Mouse (Mus musculus) MEL (cell line): Measurements from ENCODE around the gene Dolpp1. TPM values are rescaled to one million over a fixed set of nuclear protein-coding genes. Genes with fewer than 3 reads are reported as not detected.

Experiments used
- DNase-seq: peaks from one replicate; pipeline ENCODE4 v3.0.0; 2011; ENCODE audit warnings: low read depth, low spot score
- H3K27ac ChIP-seq: 2 replicates; pipeline ENCODE4 v1.5.1; 2012; ENCODE audit warnings: low read depth, mild to moderate bottlenecking, control low read depth, low read length, moderate library complexity; ENCODE audit not compliant: control insufficient read depth
- H3K27me3 ChIP-seq, 2 experiments: fragments of 150-350 bp in 1 of 2; sonication (generic) in 1 of 2; 2 replicates each; pipeline ENCODE4 v1.6.1; 2012; ENCODE audit warnings: low read length in 2 of 2, mild to moderate bottlenecking in 2 of 2, improper control_type of control experiment in 1 of 2, moderate library complexity in 1 of 2; ENCODE audit not compliant: insufficient read depth in 2 of 2, control insufficient read depth in 1 of 2
- H3K36me3 ChIP-seq, 2 experiments: 2 replicates each; pipeline ENCODE4 v1.6.1; 2012 to 2014; ENCODE audit warnings: low read length in 2 of 2, improper control_type of control experiment in 1 of 2, inconsistent platforms in 1 of 2, mild to moderate bottlenecking in 1 of 2; ENCODE audit not compliant: insufficient read depth in 2 of 2, control insufficient read depth in 1 of 2
- H3K4me1 ChIP-seq, 2 experiments: fragments of 150-350 bp in 1 of 2; sonication (generic) in 1 of 2; 2 replicates each; pipeline ENCODE4 v1.6.1; 2012; ENCODE audit warnings: low read length in 2 of 2, improper control_type of control experiment in 1 of 2, mild to moderate bottlenecking in 1 of 2; ENCODE audit not compliant: insufficient read depth in 2 of 2, control insufficient read depth in 1 of 2
- H3K4me3 ChIP-seq, 2 experiments: fragments of 150-350 bp in 1 of 2; sonication (generic) in 1 of 2; 2 replicates each; pipeline ENCODE4 v1.5.1; 2012; ENCODE audit warnings: low read depth in 2 of 2, low read length in 2 of 2, mild to moderate bottlenecking in 2 of 2, moderate library complexity in 2 of 2, control low read depth in 1 of 2, improper control_type of control experiment in 1 of 2; ENCODE audit not compliant: control insufficient read depth in 1 of 2, insufficient read depth in 1 of 2
- H3K79me2 ChIP-seq: 2 replicates; pipeline ENCODE4 v1.6.1; 2012; ENCODE audit warnings: mild to moderate bottlenecking, low read length, moderate library complexity; ENCODE audit not compliant: control insufficient read depth, poor library complexity, insufficient read depth
- H3K9ac ChIP-seq: 2 replicates; pipeline ENCODE4 v1.6.1; 2012; ENCODE audit warnings: low read depth, mild to moderate bottlenecking, control low read depth, low read length, moderate library complexity; ENCODE audit not compliant: control insufficient read depth, poor library complexity, severe bottlenecking
- H3K9me3 ChIP-seq: fragments of 150-350 bp; sonication (generic); replicated peaks from 2 replicates; pipeline ENCODE4 v1.6.1; 2012; ENCODE audit warnings: mild to moderate bottlenecking, low read length, improper control_type of control experiment, moderate library complexity; ENCODE audit not compliant: insufficient read depth
- CTCF ChIP-seq, 3 experiments: IDR thresholded peaks in 2 of 3; conservative IDR thresholded peaks in 1 of 3; 2 replicates each; pipeline ENCODE4 v1.5.1; 2011 to 2012; ENCODE audit warnings: low read length in 3 of 3, low read depth in 2 of 3, mild to moderate bottlenecking in 2 of 3, improper control_type of control experiment in 1 of 3, inconsistent platforms in 1 of 3, mixed read lengths in 1 of 3, moderate library complexity in 1 of 3; ENCODE audit not compliant: control insufficient read depth in 1 of 3, insufficient read depth in 1 of 3, poor library complexity in 1 of 3, severe bottlenecking in 1 of 3
- ELF1 ChIP-seq: IDR thresholded peaks from 2 replicates; pipeline ENCODE4 v1.6.1; 2014; ENCODE audit warnings: low read depth, mild to moderate bottlenecking, inconsistent platforms, low read length, improper control_type of control experiment, moderate library complexity
- ETS1 ChIP-seq: IDR thresholded peaks from 2 replicates; pipeline ENCODE4 v1.6.1; 2012; ENCODE audit warnings: low read depth, mild to moderate bottlenecking, inconsistent platforms, low read length, improper control_type of control experiment, moderate library complexity
- HCFC1 ChIP-seq: IDR thresholded peaks from 2 replicates; pipeline ENCODE4 v1.6.1; 2012; ENCODE audit warnings: low read depth, mild to moderate bottlenecking, inconsistent platforms, low read length, improper control_type of control experiment, moderate library complexity
- JUND ChIP-seq: IDR thresholded peaks from 2 replicates; pipeline ENCODE4 v1.6.1; 2011; ENCODE audit warnings: low read depth, mild to moderate bottlenecking, improper control_type of control experiment, low read length
- MAX ChIP-seq: IDR thresholded peaks from 2 replicates; pipeline ENCODE4 v1.6.1; 2011; ENCODE audit warnings: low read length, improper control_type of control experiment
- MAZ ChIP-seq: IDR thresholded peaks from 2 replicates; pipeline ENCODE4 v1.6.1; 2012; ENCODE audit warnings: low read depth, mild to moderate bottlenecking, inconsistent platforms, low read length, improper control_type of control experiment
- MYC ChIP-seq: IDR thresholded peaks from 2 replicates; pipeline ENCODE4 v1.6.1; 2011; ENCODE audit warnings: low read depth, mild to moderate bottlenecking, low read length, improper control_type of control experiment, moderate library complexity
- NELFE ChIP-seq: IDR thresholded peaks from 2 replicates; pipeline ENCODE4 v1.6.1; 2011; ENCODE audit warnings: low read depth, low read length, improper control_type of control experiment
- NRF1 ChIP-seq: IDR thresholded peaks from 2 replicates; pipeline ENCODE4 v1.6.1; 2014; ENCODE audit warnings: low read depth, mild to moderate bottlenecking, inconsistent platforms, low read length, improper control_type of control experiment, moderate library complexity; ENCODE audit not compliant: poor library complexity, insufficient read depth, severe bottlenecking
- POLR2A ChIP-seq, 2 experiments: IDR thresholded peaks; 2 replicates each; pipeline ENCODE4 v1.6.1; 2011 to 2012; ENCODE audit warnings: low read length in 2 of 2, mild to moderate bottlenecking in 2 of 2, control low read depth in 1 of 2, improper control_type of control experiment in 1 of 2, low read depth in 1 of 2, moderate library complexity in 1 of 2; ENCODE audit not compliant: control insufficient read depth in 1 of 2, insufficient read depth in 1 of 2, poor library complexity in 1 of 2
- POLR2AphosphoS5 ChIP-seq: IDR thresholded peaks from 2 replicates; pipeline ENCODE4 v1.6.1; 2012; ENCODE audit warnings: low read depth, borderline replicate concordance, mild to moderate bottlenecking, inconsistent platforms, low read length, moderate library complexity, mixed read lengths
- RCOR1 ChIP-seq: IDR thresholded peaks from 2 replicates; pipeline ENCODE4 v1.6.1; 2012; ENCODE audit warnings: low read depth, mild to moderate bottlenecking, inconsistent platforms, low read length, improper control_type of control experiment
- SIN3A ChIP-seq: IDR thresholded peaks from 2 replicates; pipeline ENCODE4 v1.6.1; 2012; ENCODE audit warnings: low read length, improper control_type of control experiment, inconsistent platforms
- TAL1 ChIP-seq: IDR thresholded peaks from 2 replicates; pipeline ENCODE4 v1.6.1; 2012; ENCODE audit warnings: mild to moderate bottlenecking, inconsistent platforms, low read length, moderate library complexity, mixed read lengths
- ZKSCAN1 ChIP-seq: IDR thresholded peaks from 2 replicates; pipeline ENCODE4 v1.6.1; 2012; ENCODE audit warnings: low read depth, mild to moderate bottlenecking, inconsistent platforms, low read length, improper control_type of control experiment, moderate library complexity
- ZMIZ1 ChIP-seq: IDR thresholded peaks from 2 replicates; pipeline ENCODE4 v1.6.1; 2012; ENCODE audit warnings: low read depth, mild to moderate bottlenecking, inconsistent platforms, low read length, improper control_type of control experiment, moderate library complexity
- polyA plus RNA-seq, 2 experiments: library from polyadenylated mRNA; stranded (reverse) in 1 of 2; unstranded in 1 of 2; fragments of >175 nt in 1 of 2; fragments of >200 nt in 1 of 2; gene quantifications; 2 replicates each; pipeline versions ENCODE4 v1.2.1 to v1.2.4; 2012; ENCODE audit warnings: low replicate concordance in 2 of 2, low read depth in 1 of 2; ENCODE audit not compliant: insufficient read length in 2 of 2, insufficient read depth in 1 of 2, missing spikeins in 1 of 2
- total RNA-seq: library from RNA; depleted of rRNA; stranded (reverse); fragments of 300-350 nt; gene quantifications from 2 replicates; pipeline ENCODE4 v1.2.3, GENCODE M21; 2012

Dolpp1 gene
- total and polyA plus RNA-seq, 3 experiments, result 28.0 to 37.5 TPM; not detected in 1

GRCm38 (mm10) chr2:30356906-30357305, 35.1 kb upstream of the Dolpp1 start:
- Histone ChIP-seq H3K36me3 (peaks cover 0 to 3% of the 10 kb centered on the region in 2 experiments; a peak in 2 of 4 replicates), H3K4me3 (no peak overlapping the region)

GRCm38 (mm10) chr2:30357552-30358510, 34.2 kb upstream of the Dolpp1 start:
- peaks cover 0 to 13% of the 10 kb centered on the region in 2 experiments; a peak in 2 of 4 replicates for H3K4me1 ChIP-seq
- peaks cover 0 to 3% of the 10 kb centered on the region in 2 experiments; a peak in 2 of 4 replicates for H3K36me3 ChIP-seq
- H3K27ac ChIP-seq, result no peak overlapping the region
- peak; percentile 29 for DNase-seq
- peak overlapping the region; percentile 73 for H3K9ac ChIP-seq
- TF ChIP-seq CTCF (IDR thresholded peaks at IDR 0.05 in 2 of 3, conservative IDR thresholded peaks at IDR 0.05 in 1 of 3; ENCODE audit: control insufficient read depth in 1 of 3, insufficient read depth in 1 of 3, low read depth in 2 of 3, low read length in 3 of 3, poor library complexity in 1 of 3, severe bottlenecking in 1 of 3), result no peak
- TF ChIP-seq MAX, result no peak
- no peak for TF ChIP-seq NRF1
- TF ChIP-seq ETS1, result no peak
- TF ChIP-seq, all 39 proteins: peak for 0
- no peaks in the 10 kb centered on the region for H3K27me3 ChIP-seq
- peak overlapping the region; percentile 81 to 83 for H3K4me3 ChIP-seq
- H3K9me3 ChIP-seq, result no peaks in the 10 kb centered on the region
- H3K79me2 ChIP-seq, result no peaks in the 10 kb centered on the region; the same call in 1 of the 2 replicates

More at GRCm38 (mm10) chr2:30356906-30357305, 35.1 kb upstream of the Dolpp1 start:
- DNase-seq, result no peak
- H3K4me1 ChIP-seq, result peaks cover 0 to 13% of the 10 kb centered on the region in 2 experiments; a peak in 2 of 4 replicates
- no peak overlapping the region for H3K9ac ChIP-seq
- no peak overlapping the region for H3K27ac ChIP-seq
- no peak for TF ChIP-seq POLR2AphosphoS5
- H3K27me3 ChIP-seq, result no peaks in the 10 kb centered on the region
- H3K79me2 ChIP-seq, result no peaks in the 10 kb centered on the region; the same call in 1 of the 2 replicates
- no peaks in the 10 kb centered on the region for H3K9me3 ChIP-seq

GRCm38 (mm10) chr2:30358533-30359531, 33.2 kb upstream of the Dolpp1 start, which contains the start of gene Sh3glb2:
Gene Sh3glb2, minus strand, starts transcription at chr2:30359337.
- peaks cover 0 to 15% of the 10 kb centered on the region in 2 experiments; a peak in 2 of 4 replicates for H3K4me1 ChIP-seq
- H3K4me3 ChIP-seq, result peak within 1 kb of the TSS; percentile 81 to 83
- H3K9me3 ChIP-seq, result no peaks in the 10 kb centered on the region
- H3K36me3 ChIP-seq, result peaks cover 0 to 3% of the 10 kb centered on the region in 2 experiments; a peak in 2 of 4 replicates
- DNase-seq, result peak; percentile 80
- H3K9ac ChIP-seq, result peak within 1 kb of the TSS; percentile 73
- no peaks in the 10 kb centered on the region; the same call in 1 of the 2 replicates for H3K79me2 ChIP-seq
- TF ChIP-seq POLR2AphosphoS5, result no peak
- peak in 2 of 3 experiments; percentile 47 to 61; a peak in 5 of 6 replicates for TF ChIP-seq CTCF (IDR thresholded peaks at IDR 0.05 in 2 of 3, conservative IDR thresholded peaks at IDR 0.05 in 1 of 3; ENCODE audit: control insufficient read depth in 1 of 3, insufficient read depth in 1 of 3, low read depth in 2 of 3, low read length in 3 of 3, poor library complexity in 1 of 3, severe bottlenecking in 1 of 3)
- peak; percentile 44; the same call in 1 of the 2 replicates for TF ChIP-seq SIN3A
- TF ChIP-seq ZKSCAN1, result no peak
- no peak for TF ChIP-seq ELF1
- no peak for TF ChIP-seq TAL1
- TF ChIP-seq MAX, result 0 out of 2 replicates have a peak, but pooled peaks have one; percentile 19
- no peak for TF ChIP-seq RCOR1
- TF ChIP-seq MAZ, result peak; percentile 75; the same call in 1 of the 2 replicates
- 0 out of 2 replicates have a peak, but pooled peaks have one; percentile 36 for TF ChIP-seq ZMIZ1
- TF ChIP-seq JUND, result no peak
- peak; percentile 60; the same call in 1 of the 2 replicates for TF ChIP-seq NRF1
- peak; percentile 38; the same call in 1 of the 2 replicates for TF ChIP-seq HCFC1
- TF ChIP-seq POLR2A (IDR thresholded peaks at IDR 0.05; ENCODE audit: control insufficient read depth in 1 of 2, insufficient read depth in 1 of 2, low read depth in 1 of 2, low read length in 2 of 2, poor library complexity in 1 of 2), result peak; percentile 64 to 82; a peak in 3 of 4 replicates
- TF ChIP-seq NELFE, result peak; percentile 76
- TF ChIP-seq MYC, result no peak
- H3K27me3 ChIP-seq, result no peaks in the 10 kb centered on the region
- peak within 1 kb of the TSS; percentile 13; the same call in 1 of the 2 replicates for H3K27ac ChIP-seq
